Mouse (Mus musculus): ENCODE data around the gene Pla2g12a.

- TF ChIP-seq CTCF (IDR thresholded peaks at IDR 0.05; ENCODE audit: borderline replicate concordance, control insufficient read depth, extremely low read depth, insufficient read depth, low read length, poor library complexity): no peak
- TF ChIP-seq POLR2A (IDR thresholded peaks at IDR 0.05; ENCODE audit: control insufficient read depth, extremely low read depth, insufficient read depth, low read length, poor library complexity): no peak
Measured at GRCm38 (mm10) chr3:129877327-129877726, 1.1 kb upstream of the Pla2g12a start.
